Mouse (Mus musculus) cortical plate, adult 2 months (tissue): ENCODE results near the gene Myh9.

ENCODE experiments used
- CTCF ChIP-seq: fragments of 200-500 bp; IDR thresholded peaks from 2 replicates; pipeline ENCODE4 v1.5.1; 2011; ENCODE audit warnings: mild to moderate bottlenecking, control low read depth, low read length; ENCODE audit not compliant: insufficient read depth; ENCODE audit errors: extremely low read depth
- POLR2A ChIP-seq: fragments of 200-500 bp; IDR thresholded peaks from 2 replicates; pipeline ENCODE4 v1.6.1; 2011; ENCODE audit warnings: mild to moderate bottlenecking, low read length, control low read depth; ENCODE audit not compliant: insufficient read depth; ENCODE audit errors: extremely low read depth

DNA sequence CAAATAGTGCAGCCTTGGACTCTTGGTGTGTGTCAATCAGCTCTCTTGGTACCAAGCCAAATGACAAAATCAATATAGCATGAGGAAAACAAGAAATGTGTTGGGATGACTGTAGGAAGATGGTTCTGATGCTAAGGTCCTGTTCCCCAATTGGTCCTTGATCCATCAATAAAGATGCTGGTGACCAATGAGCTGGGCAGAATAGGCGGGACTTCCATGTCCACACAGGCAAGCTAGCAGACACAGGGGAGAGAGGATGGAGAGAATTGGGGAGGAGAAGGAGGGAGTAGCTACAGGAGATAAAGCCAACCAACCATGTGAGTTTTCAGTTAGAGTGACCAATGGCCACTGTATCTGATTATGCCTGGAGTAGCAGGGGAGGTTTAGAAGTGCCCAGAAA is 95.6 kb downstream of the Myh9 start:
- no peak for TF ChIP-seq CTCF
- TF ChIP-seq POLR2A, result no peak
